Mouse (Mus musculus) cortical plate, adult 2 months (tissue): Measurements from ENCODE around the gene Tmem210. TPM values are rescaled to one million over a fixed set of nuclear protein-coding genes. Genes with fewer than 3 reads are reported as not detected.
A peak's percentile ranks its signal among the peaks of the same experiment; 100 is the strongest.

Source experiments
- H3K27ac ChIP-seq: fragments of 200-500 bp; 2 replicates; pipeline ENCODE4 v1.5.1; 2012; ENCODE audit warnings: low read length, control low read depth, inconsistent platforms; ENCODE audit not compliant: insufficient read depth
- H3K4me1 ChIP-seq: fragments of 200-500 bp; 2 replicates; pipeline ENCODE4 v1.6.1; 2011; ENCODE audit warnings: low read length; ENCODE audit not compliant: control insufficient read depth, insufficient read depth
- H3K4me3 ChIP-seq: fragments of 200-500 bp; 2 replicates; pipeline ENCODE4 v1.5.1; 2011; ENCODE audit warnings: mild to moderate bottlenecking, low read length, control low read depth; ENCODE audit not compliant: insufficient read depth
- CTCF ChIP-seq: fragments of 200-500 bp; IDR thresholded peaks from 2 replicates; pipeline ENCODE4 v1.5.1; 2011; ENCODE audit warnings: mild to moderate bottlenecking, control low read depth, low read length; ENCODE audit not compliant: insufficient read depth; ENCODE audit errors: extremely low read depth
- POLR2A ChIP-seq: fragments of 200-500 bp; IDR thresholded peaks from 2 replicates; pipeline ENCODE4 v1.6.1; 2011; ENCODE audit warnings: mild to moderate bottlenecking, low read length, control low read depth; ENCODE audit not compliant: insufficient read depth; ENCODE audit errors: extremely low read depth
- polyA plus RNA-seq: library from polyadenylated mRNA; depleted of rRNA; stranded (reverse); fragments of >200 nt; gene quantifications from 2 replicates; pipeline ENCODE4 v1.2.3, GENCODE M21; 2012

Tmem210 gene
- polyA plus RNA-seq, 1 experiment, result not detected

DNA sequence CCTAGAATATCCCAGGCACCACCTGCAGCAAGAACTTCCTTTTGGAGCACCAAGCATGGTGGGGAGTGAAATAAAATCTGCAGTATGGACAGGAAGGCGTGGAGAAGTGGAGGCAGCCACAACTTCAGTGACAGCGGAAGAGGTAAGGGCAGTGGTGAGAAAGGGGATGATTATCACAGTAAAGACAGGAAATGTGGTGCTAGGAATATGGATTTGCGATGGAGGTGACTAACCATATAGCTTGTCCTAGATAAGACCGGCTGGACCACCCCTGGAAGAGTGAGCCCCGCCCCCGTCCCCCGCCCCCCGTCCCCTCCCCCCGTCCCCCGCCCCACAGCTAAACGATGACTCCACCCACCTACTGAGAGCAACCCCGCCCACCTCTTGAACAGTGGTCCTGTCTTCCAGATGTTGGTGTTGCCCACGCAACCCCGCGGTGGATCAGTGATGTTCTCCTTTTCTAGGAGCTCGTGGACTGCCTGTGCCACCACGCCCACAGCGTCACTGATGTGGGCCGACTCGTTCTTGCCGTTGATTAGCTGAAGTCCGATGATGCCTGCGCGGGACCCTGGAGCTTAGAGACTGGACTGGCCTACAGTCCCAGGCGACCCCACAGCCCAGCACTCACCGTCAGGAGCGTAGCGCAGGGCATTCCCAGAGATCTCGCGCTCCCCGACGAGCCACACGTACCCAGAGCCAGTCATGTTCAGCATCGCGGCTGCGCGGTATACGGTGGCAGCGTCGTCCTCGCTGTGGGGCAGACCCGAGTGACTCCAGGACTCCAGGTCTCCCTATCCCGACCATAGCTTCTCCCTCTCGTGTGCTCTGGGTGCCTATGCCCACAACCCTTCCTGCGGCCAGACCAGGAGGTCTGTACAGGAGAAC lies 17.0 kb downstream of the Tmem210 start:
- Histone ChIP-seq H3K27ac (no peak overlapping the region), H3K4me3 (peak overlapping the region; percentile 10; the same call in 1 of the 2 replicates), H3K4me1 (peaks cover 6% of the 10 kb centered on the region; the same call in 1 of the 2 replicates)
- TF ChIP-seq CTCF, result no peak
- no peak for TF ChIP-seq POLR2A

DNA sequence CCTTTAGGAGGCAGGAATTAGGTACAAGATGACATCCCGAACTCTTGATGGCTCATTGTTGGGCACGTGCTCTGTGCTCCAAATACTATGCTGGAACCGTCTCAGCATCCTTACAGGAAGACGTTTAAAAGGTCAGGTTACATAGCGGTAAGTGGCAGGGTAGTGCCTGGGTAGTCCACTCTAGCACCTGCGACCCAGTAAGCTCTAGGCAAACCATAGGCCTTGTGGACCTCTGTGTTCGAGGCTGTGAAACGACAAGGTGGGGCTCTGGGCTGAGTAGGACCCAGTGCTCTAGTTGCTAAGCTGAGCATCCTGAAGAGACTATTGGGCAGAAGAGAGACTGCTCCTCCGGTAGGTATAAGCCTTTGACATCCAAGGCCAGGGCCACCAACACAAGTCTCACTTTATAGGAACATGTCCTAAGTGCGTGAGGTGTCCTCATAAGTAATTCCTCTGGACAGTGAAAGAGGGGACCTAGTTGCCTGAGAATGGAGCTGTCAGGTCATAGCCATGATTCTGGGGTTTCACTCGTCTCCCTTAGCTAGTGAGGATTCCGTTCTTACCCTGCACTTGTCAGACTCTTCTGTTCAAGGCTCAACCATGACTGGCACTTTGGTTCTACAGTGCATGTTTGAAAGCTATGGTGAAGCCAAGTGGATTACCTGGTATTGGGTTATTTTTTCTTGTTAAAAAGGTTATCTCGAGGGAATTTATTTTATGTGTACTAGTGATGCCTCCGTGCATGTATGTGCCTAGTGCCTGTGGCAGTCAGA lies 17.8 kb downstream of the Tmem210 start:
- no peak overlapping the region; the same call in 1 of the 2 replicates for H3K4me3 ChIP-seq
- peaks cover 6% of the 10 kb centered on the region; the same call in 1 of the 2 replicates for H3K4me1 ChIP-seq
- TF ChIP-seq POLR2A (no peak), CTCF (no peak)
- H3K27ac ChIP-seq, result no peak overlapping the region

DNA sequence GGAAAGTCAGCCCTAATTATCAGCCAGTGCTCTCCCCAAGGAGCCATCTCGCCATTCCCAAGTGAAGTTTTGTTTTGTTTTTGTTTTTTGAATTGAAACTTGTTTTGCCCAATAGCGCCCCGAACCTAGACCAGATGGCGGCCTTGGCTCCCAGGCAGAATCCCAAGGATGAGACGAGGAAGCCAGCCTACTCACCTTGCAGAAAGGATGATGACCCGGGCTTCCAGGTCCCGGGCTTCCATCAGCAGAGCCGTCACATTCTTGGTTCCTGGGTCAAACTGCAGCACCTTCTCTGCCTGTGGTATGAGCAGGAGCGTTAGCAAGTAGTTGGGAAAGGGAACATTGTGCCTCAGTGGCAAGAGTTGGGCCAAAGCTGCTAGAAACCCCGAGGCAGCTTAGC lies 22.2 kb downstream of the Tmem210 start:
- H3K4me1 ChIP-seq, result peaks cover 13% of the 10 kb centered on the region
- H3K4me3 ChIP-seq, result no peak overlapping the region
- TF ChIP-seq CTCF (no peak), POLR2A (no peak)
- no peak overlapping the region for H3K27ac ChIP-seq

DNA sequence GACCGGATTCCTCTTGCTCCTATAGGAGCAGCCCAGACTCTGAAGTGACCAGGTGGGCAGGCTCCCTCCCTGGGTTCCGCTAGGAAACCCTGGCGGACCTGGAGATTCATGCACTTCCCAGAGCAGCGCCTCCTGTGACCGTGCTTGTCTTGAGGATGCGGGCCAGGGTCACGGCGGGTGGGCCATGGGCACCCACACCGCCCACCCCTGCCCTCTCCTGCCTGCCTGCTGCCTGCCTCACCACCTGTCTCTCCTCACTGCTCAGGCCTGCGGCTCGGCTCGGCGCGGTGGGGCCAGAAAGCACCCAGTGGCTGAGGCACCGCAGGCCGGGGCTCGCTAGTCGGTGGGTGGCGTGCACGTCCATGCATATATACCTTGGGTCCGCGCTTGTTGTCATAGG lies 23.0 kb downstream of the Tmem210 start:
- H3K4me3 ChIP-seq, result no peak overlapping the region
- no peak for TF ChIP-seq POLR2A
- no peak for TF ChIP-seq CTCF
- H3K27ac ChIP-seq, result no peak overlapping the region
- peaks cover 8% of the 10 kb centered on the region for H3K4me1 ChIP-seq

DNA sequence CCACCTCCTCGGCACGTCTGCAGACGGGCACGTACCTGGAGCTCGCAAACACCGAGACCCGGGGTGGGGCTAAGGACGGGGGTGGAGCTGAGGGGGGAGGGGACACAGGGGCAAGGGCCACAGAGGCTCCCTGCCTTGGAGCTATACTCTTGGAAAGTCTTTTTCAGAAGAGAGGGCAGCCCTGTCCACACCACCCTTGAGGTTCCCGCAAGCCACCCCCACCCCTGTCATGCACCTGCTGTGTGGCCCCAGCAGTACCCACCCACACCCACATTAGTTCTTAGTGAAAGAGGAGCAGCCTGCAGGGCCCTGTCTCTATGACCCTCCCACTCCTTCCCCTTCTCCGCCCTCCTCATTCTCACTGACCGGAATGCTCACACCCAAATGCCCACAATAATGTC lies 23.5 kb downstream of the Tmem210 start:
- Histone ChIP-seq H3K4me1 (peaks cover 10% of the 10 kb centered on the region), H3K27ac (no peak overlapping the region), H3K4me3 (no peak overlapping the region)
- TF ChIP-seq CTCF (no peak), POLR2A (no peak)

DNA sequence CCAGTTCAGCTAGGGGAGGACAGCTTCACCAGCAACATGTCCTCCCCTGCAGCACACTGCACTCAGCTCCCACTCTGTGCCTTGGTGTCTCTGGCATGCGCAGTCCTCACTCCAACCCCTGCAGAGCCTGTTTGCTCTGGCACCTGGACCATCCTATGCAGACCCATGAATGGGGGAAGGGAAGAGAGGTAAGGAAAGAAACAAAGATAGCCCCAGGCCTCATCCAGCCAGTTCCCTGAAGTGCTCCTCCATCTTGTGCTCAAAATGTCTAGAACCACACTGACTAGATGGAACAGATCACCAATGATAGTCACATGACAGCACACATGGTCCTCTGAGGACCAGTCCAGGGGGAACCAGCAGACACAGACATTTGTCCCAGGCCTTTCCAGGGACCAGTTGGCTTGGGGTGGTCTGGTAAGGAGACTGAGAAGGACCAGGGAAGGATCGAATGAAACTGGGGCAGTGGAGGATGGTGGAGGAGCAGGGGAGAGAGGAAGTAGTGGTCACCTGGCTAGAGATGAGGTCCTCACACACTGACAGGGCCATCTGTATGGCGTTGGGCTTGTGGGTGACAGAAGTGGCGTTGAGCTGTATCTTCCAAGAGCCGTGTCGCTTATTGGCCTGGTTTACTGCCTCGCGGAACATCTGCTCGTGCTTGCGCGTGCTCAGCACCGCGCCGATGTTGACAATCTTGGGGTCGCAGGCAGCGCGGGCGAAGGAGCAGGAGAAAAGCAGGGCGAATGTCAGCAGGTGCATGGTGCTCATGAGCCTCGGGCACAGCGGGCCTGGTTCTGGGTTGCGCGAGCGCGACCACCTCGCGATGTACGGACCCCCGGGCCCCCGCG lies 30.4 kb downstream of the Tmem210 start:
- TF ChIP-seq POLR2A (peak; percentile 40; the same call in 1 of the 2 replicates), CTCF (no peak)
- Histone ChIP-seq H3K4me3 (peak overlapping the region; percentile 85), H3K27ac (peak overlapping the region; percentile 91), H3K4me1 (peaks cover 5% of the 10 kb centered on the region)

DNA sequence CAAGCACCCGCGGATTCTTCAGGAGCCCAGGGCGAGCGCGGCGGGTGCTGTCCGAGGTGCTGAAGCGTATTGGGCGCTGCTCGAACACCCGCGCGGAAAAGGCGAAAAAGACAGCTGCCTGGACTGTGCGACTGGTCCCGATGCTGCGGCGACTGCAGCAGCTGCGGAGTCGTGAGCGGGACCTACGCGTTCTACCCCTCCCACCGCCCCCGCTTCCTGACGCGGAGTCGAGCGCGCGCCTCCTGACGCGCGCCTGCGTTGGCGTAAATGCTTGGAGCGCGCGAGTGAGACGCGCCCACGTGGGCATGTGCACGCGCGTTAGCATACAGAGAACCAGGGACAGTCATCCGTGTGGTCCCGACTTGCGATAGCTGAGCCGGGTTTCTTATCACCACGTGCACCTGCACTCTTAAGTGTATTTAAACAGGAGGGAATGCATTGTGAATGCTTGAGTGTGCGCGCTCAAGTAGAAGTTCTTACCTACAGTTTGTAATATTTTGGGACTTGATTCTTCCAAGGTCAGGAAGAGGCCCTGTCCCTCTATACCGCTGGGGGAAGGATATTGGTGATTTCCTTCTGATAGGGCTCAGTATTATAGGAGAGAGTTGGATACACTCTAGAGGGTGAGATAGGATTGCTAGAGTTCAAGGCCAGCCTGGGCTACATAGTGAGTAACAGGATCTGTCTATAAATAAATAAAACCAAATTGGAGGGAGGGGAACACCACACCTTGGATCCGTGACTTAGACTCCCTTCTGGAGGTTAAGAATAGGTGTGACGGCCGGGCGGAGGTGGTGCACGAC lies 31.2 kb downstream of the Tmem210 start, which contains the start of gene Grin1:
Gene Grin1, minus strand, starts transcription at position 217 of the 803 bp plus-strand sequence.
- Histone ChIP-seq H3K4me1 (peaks cover 3% of the 10 kb centered on the region), H3K4me3 (peak within 1 kb of the TSS; percentile 85), H3K27ac (peak within 1 kb of the TSS; percentile 91)
- TF ChIP-seq POLR2A (peak; percentile 97), CTCF (no peak)

DNA sequence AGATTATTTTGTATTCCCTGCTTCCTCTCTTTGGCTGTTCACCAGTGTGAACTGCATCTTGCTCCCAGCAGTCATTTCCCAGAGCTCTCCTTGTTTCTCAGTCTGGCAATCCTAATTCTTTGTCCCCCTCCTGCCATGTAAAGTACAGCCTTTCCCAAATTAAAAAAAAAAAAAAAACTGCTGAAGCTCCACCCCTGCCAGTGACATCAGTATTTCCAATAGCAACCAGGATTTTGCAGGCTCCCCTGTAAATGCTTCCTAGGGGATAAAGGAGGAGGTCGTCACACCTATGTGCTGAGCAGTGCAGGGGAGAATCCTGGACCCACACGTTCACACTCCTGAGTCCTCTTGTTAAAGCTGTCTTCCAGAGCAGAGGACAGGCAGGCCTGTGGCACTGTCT lies 32.1 kb downstream of the Tmem210 start:
- H3K4me1 ChIP-seq, result peaks cover 3% of the 10 kb centered on the region
- TF ChIP-seq CTCF (no peak), POLR2A (no peak)
- no peak overlapping the region for H3K27ac ChIP-seq
- H3K4me3 ChIP-seq, result no peak overlapping the region
